Mouse (Mus musculus) hindbrain, postnatal 0 days (tissue): ENCODE data around the gene Ghrhr. TPM values are rescaled to one million over a fixed set of nuclear protein-coding genes. Genes with fewer than 3 reads are reported as not detected.

Experiments
- ATAC-seq: fragments of 200-750 bp; cut with Nextera tagmentation; 2 replicates; pipeline ENCODE4 v1.8.0; 2017; ENCODE audit warnings: mild to moderate bottlenecking, moderate TSS enrichment, moderate library complexity
- DNase-seq: peaks from one replicate; pipeline ENCODE4 v3.0.0-alpha.2; 2015; ENCODE audit warnings: low spot score
- H3K27ac ChIP-seq: fragments of 300-500 bp; sonication (generic); 2 replicates; pipeline ENCODE4 v1.5.1; 2014; ENCODE audit warnings: mild to moderate bottlenecking
- H3K27me3 ChIP-seq: fragments of 300-500 bp; sonication (generic); 2 replicates; pipeline ENCODE4 v1.6.1; 2014; ENCODE audit warnings: low read length, mixed read lengths; ENCODE audit not compliant: insufficient read depth
- H3K36me3 ChIP-seq: fragments of 300-500 bp; sonication (generic); 2 replicates; pipeline ENCODE4 v1.6.1; 2014; ENCODE audit warnings: low read length, mixed read lengths; ENCODE audit not compliant: insufficient read depth
- H3K4me1 ChIP-seq: fragments of 300-500 bp; sonication (generic); 2 replicates; pipeline ENCODE4 v1.6.1; 2014; ENCODE audit warnings: antibody characterized with exemption, low read length, mixed read lengths; ENCODE audit not compliant: insufficient read depth
- H3K4me2 ChIP-seq: fragments of 300-500 bp; sonication (generic); 2 replicates; pipeline ENCODE4 v1.6.1; 2014; ENCODE audit warnings: low read depth, mild to moderate bottlenecking, low read length, moderate library complexity, mixed read lengths
- H3K4me3 ChIP-seq: fragments of 300-500 bp; sonication (generic); 2 replicates; pipeline ENCODE4 v1.5.1; 2014; ENCODE audit warnings: low read length
- H3K9ac ChIP-seq: fragments of 300-500 bp; sonication (generic); replicated peaks from 2 replicates; pipeline ENCODE4 v1.6.1; 2014; ENCODE audit warnings: mild to moderate bottlenecking, low read length, moderate library complexity, mixed read lengths
- H3K9me3 ChIP-seq: fragments of 300-500 bp; sonication (generic); 2 replicates; pipeline ENCODE4 v1.6.1; 2016; ENCODE audit warnings: low read length, mixed read lengths
- CTCF ChIP-seq: IDR thresholded peaks from 2 replicates; pipeline ENCODE4 v1.5.1; 2016; ENCODE audit warnings: antibody characterized with exemption, control low read depth, low read depth
- WGBS: fragments of 180-500 bp; shearing (Covaris S2); extraction: QIAGEN DNeasy Blood & Tissue Kit; methylation state at CpG from one replicate; pipeline ENCODE4 v1.1.7; 2014; 5-methylcytosine and 5-hydroxymethylcytosine counted together
- polyA plus RNA-seq: library from polyadenylated mRNA; unstranded; fragments of >200 nt; fragmentation: Nextera tagmentation; extraction: Ambion mirVana; gene quantifications from 2 replicates; pipeline ENCODE4 v1.2.1, GENCODE M21; 2015
- total RNA-seq: library from RNA; depleted of rRNA; stranded (reverse); fragments of >200 nt; gene quantifications from 2 replicates; pipeline ENCODE4 v1.2.3, GENCODE M21; 2014

Ghrhr gene
- total and polyA plus RNA-seq, 2 experiments from 2014 or later: not detected

GRCm38 (mm10) chr6:55356976-55357635, 19.0 kb upstream of the Ghrhr start:
- H3K9ac ChIP-seq: no peak overlapping the region
- no peak for DNase-seq

GRCm38 (mm10) chr6:55357636-55358031, 18.5 kb upstream of the Ghrhr start:
- no peak overlapping the region for H3K9ac ChIP-seq
- WGBS: 23% methylated on average over 6 of the region's 6 CpGs

More at GRCm38 (mm10) chr6:55356976-55357635, 19.0 kb upstream of the Ghrhr start:
- Histone ChIP-seq H3K4me2 (no peak overlapping the region), H3K9me3 (no peaks in the 10 kb centered on the region), H3K27me3 (no peaks in the 10 kb centered on the region), H3K36me3 (no peaks in the 10 kb centered on the region), H3K4me3 (no peak overlapping the region), H3K27ac (no peak overlapping the region), H3K4me1 (no peaks in the 10 kb centered on the region)
- WGBS: 45% methylated on average over 5 of the region's 5 CpGs
- no peak for TF ChIP-seq CTCF
- no peak for ATAC-seq

GRCm38 (mm10) chr6:55358731-55359143, 17.4 kb upstream of the Ghrhr start:
- H3K4me2 ChIP-seq: no peak overlapping the region
- ATAC-seq: peak; percentile 42
- WGBS: 29% methylated on average over 2 of the region's 2 CpGs

More at GRCm38 (mm10) chr6:55357636-55358031, 18.5 kb upstream of the Ghrhr start:
- no peak overlapping the region for H3K27ac ChIP-seq
- DNase-seq (no peak), ATAC-seq (no peak)
- no peak for TF ChIP-seq CTCF
- no peak overlapping the region for H3K4me3 ChIP-seq
- no peaks in the 10 kb centered on the region for H3K27me3 ChIP-seq
- no peaks in the 10 kb centered on the region for H3K36me3 ChIP-seq
- no peaks in the 10 kb centered on the region for H3K9me3 ChIP-seq
- H3K4me2 ChIP-seq: no peak overlapping the region
- no peaks in the 10 kb centered on the region for H3K4me1 ChIP-seq

GRCm38 (mm10) chr6:55362663-55363062, 13.4 kb upstream of the Ghrhr start:
- DNase-seq (no peak), ATAC-seq (no peak)
- Histone ChIP-seq H3K36me3 (no peaks in the 10 kb centered on the region), H3K27me3 (no peaks in the 10 kb centered on the region), H3K4me1 (no peaks in the 10 kb centered on the region), H3K9ac (no peak overlapping the region), H3K27ac (no peak overlapping the region), H3K4me3 (no peak overlapping the region), H3K4me2 (no peak overlapping the region), H3K9me3 (no peaks in the 10 kb centered on the region)
- WGBS: 88% methylated on average over 1 of the region's 1 CpGs
- TF ChIP-seq CTCF: no peak

More at GRCm38 (mm10) chr6:55358731-55359143, 17.4 kb upstream of the Ghrhr start:
- Histone ChIP-seq H3K27ac (no peak overlapping the region), H3K4me1 (no peaks in the 10 kb centered on the region), H3K27me3 (no peaks in the 10 kb centered on the region), H3K4me3 (no peak overlapping the region), H3K9ac (no peak overlapping the region), H3K36me3 (no peaks in the 10 kb centered on the region), H3K9me3 (no peaks in the 10 kb centered on the region)
- peak; percentile 84 for TF ChIP-seq CTCF
- DNase-seq: peak; percentile 58

- Histone ChIP-seq H3K27me3 (no peaks in the 10 kb centered on the region), H3K4me1 (no peaks in the 10 kb centered on the region), H3K4me3 (no peak overlapping the region), H3K9me3 (no peaks in the 10 kb centered on the region; the same call in 1 of the 2 replicates), H3K4me2 (no peak overlapping the region), H3K36me3 (no peaks in the 10 kb centered on the region), H3K9ac (no peak overlapping the region), H3K27ac (no peak overlapping the region)
- DNase-seq (no peak), ATAC-seq (no peak)
- TF ChIP-seq CTCF: no peak
Observed at GRCm38 (mm10) chr6:55367126-55367525, 9.0 kb upstream of the Ghrhr start.

GRCm38 (mm10) chr6:55370831-55371230, 5.3 kb upstream of the Ghrhr start:
- Histone ChIP-seq H3K4me1 (no peaks in the 10 kb centered on the region), H3K9me3 (no peaks in the 10 kb centered on the region; the same call in 1 of the 2 replicates), H3K4me2 (no peak overlapping the region), H3K4me3 (no peak overlapping the region), H3K27ac (no peak overlapping the region), H3K9ac (no peak overlapping the region), H3K36me3 (no peaks in the 10 kb centered on the region), H3K27me3 (no peaks in the 10 kb centered on the region)
- TF ChIP-seq CTCF: no peak
- DNase-seq (no peak), ATAC-seq (no peak)
- 89% methylated on average over 6 of the region's 6 CpGs for WGBS

- H3K27ac ChIP-seq: no peak overlapping the region
- H3K36me3 ChIP-seq: no peaks in the 10 kb centered on the region
- no peak overlapping the region for H3K4me3 ChIP-seq
- H3K4me1 ChIP-seq: no peaks in the 10 kb centered on the region
- no peak overlapping the region for H3K9ac ChIP-seq
- TF ChIP-seq CTCF: no peak
- ATAC-seq: no peak
- no peaks in the 10 kb centered on the region for H3K9me3 ChIP-seq
- WGBS: 60% methylated on average over 5 of the region's 5 CpGs
- no peak for DNase-seq
- no peaks in the 10 kb centered on the region for H3K27me3 ChIP-seq
- H3K4me2 ChIP-seq: no peak overlapping the region
Observed at GRCm38 (mm10) chr6:55376511-55376910, 416 bp downstream of the Ghrhr start.
